Mouse (Mus musculus) midbrain, embryonic 13.5 days (tissue): Measurements from ENCODE around the gene Zfp948. TPM values are rescaled to one million over a fixed set of nuclear protein-coding genes. Genes with fewer than 3 reads are reported as not detected.

Experiments
- ATAC-seq: fragments of 200-750 bp; cut with Nextera tagmentation; 2 replicates; pipeline ENCODE4 v1.8.0; 2017; ENCODE audit warnings: mild to moderate bottlenecking, moderate TSS enrichment, moderate library complexity
- H3K27ac ChIP-seq: fragments of 300-500 bp; sonication (generic); 2 replicates; pipeline ENCODE4 v1.5.1; 2015; ENCODE audit warnings: inconsistent platforms, mild to moderate bottlenecking, moderate library complexity
- H3K27me3 ChIP-seq: fragments of 300-500 bp; sonication (generic); 2 replicates; pipeline ENCODE4 v1.6.1; 2015; ENCODE audit warnings: mild to moderate bottlenecking, inconsistent platforms
- H3K36me3 ChIP-seq: fragments of 300-500 bp; sonication (generic); 2 replicates; pipeline ENCODE4 v1.6.1; 2015; ENCODE audit warnings: mild to moderate bottlenecking, inconsistent platforms
- H3K4me1 ChIP-seq: fragments of 300-500 bp; sonication (generic); replicated peaks from 2 replicates; pipeline ENCODE4 v1.6.1; 2015; ENCODE audit warnings: inconsistent platforms
- H3K4me2 ChIP-seq: fragments of 300-500 bp; sonication (generic); replicated peaks from 2 replicates; pipeline ENCODE4 v1.6.1; 2015; ENCODE audit warnings: moderate library complexity, mild to moderate bottlenecking, inconsistent platforms
- H3K4me3 ChIP-seq: fragments of 300-500 bp; sonication (generic); replicated peaks from 2 replicates; pipeline ENCODE4 v1.5.1; 2015; ENCODE audit warnings: mild to moderate bottlenecking, inconsistent platforms
- H3K9ac ChIP-seq: fragments of 300-500 bp; sonication (generic); replicated peaks from 2 replicates; pipeline ENCODE4 v1.6.1; 2015; ENCODE audit warnings: mild to moderate bottlenecking, inconsistent platforms
- H3K9me3 ChIP-seq: fragments of 300-500 bp; sonication (generic); 2 replicates; pipeline ENCODE4 v1.6.1; 2016; ENCODE audit warnings: mild to moderate bottlenecking, inconsistent platforms
- WGBS: fragments of 180-500 bp; shearing (Covaris S2); methylation state at CpG from one replicate; pipeline ENCODE4 v1.1.7; 2015; 5-methylcytosine and 5-hydroxymethylcytosine counted together
- polyA plus RNA-seq: library from polyadenylated mRNA; unstranded; fragments of >200 nt; fragmentation: Nextera tagmentation; extraction: Ambion mirVana; gene quantifications from 2 replicates; pipeline ENCODE4 v1.2.1, GENCODE M21; 2015

Zfp948 gene
- 15.1 and 17.9 TPM in 2 replicates for polyA plus RNA-seq

GRCm38 (mm10) chr17:21566728-21567349, at the start of gene Zfp948:
TSS of gene Zfp948 (plus strand) at chr17:21567008.
- Histone ChIP-seq H3K4me3 (peak within 1 kb of the TSS; percentile 60), H3K27me3 (no peaks in the 10 kb centered on the region), H3K4me2 (peak within 1 kb of the TSS; percentile 71), H3K4me1 (peaks cover 14% of the 10 kb centered on the region), H3K36me3 (no peaks in the 10 kb centered on the region), H3K9ac (peak within 1 kb of the TSS; percentile 78), H3K27ac (peak within 1 kb of the TSS; percentile 93), H3K9me3 (no peaks in the 10 kb centered on the region)
- peak; percentile 97 for ATAC-seq
- 1% methylated on average over 29 of the region's 29 CpGs for WGBS

DNA sequence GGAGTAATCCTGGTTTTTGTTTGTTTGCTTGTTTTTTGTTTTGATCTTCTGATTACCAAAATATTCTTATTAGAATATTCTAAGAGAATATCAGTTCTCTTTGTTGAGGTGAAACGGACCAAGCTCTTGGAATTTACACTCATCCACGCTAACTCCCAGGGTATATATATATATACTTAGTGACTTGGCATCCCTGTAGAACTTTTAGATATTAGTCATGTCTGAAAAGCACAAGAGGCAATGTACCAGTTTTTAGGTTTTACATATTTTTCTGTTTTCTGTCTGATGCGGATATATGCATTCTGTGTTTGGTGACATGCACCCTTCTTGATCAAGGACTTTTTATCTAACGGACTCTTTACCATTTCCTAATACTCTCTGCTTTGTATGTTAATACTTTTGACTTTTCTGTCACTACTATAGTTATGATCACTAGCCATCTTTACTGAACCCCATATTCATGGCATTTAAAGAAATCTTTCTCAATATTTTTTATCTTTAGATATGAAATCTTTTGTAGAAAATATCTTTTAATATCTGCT, 49.6 kb upstream of the Zfp948 start:
- peak; percentile 28 for ATAC-seq
- 42% methylated on average over 4 of the region's 4 CpGs for WGBS

DNA sequence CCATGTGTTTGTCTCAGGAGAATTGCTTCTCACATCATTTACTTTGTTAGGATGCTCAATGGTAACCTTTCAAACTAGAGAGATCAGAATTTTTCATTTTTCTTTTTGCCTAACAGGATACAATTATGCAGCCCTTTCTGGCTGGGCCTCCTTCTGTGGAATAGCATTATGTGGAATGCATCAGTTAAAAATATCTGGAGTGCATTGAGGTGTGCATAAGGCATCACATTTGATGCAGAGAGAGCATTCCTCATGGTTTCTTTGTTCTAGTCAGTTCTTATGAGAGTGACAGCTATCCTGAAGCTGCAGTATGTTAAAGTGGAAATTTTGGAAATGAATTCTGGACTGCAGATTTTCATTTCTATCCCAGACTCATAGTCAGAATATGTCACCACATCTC, 40.5 kb upstream of the Zfp948 start:
- no peaks in the 10 kb centered on the region for H3K9me3 ChIP-seq
- H3K27me3 ChIP-seq = no peaks in the 10 kb centered on the region
- no peak for ATAC-seq
- H3K4me3 ChIP-seq = no peak overlapping the region
- no peak overlapping the region for H3K27ac ChIP-seq
- no peaks in the 10 kb centered on the region for H3K36me3 ChIP-seq
- H3K4me2 ChIP-seq = no peak overlapping the region
- H3K4me1 ChIP-seq = 0 out of 2 replicates have a peak, but pooled peaks cover 5% of the 10 kb centered on the region
- no peak overlapping the region for H3K9ac ChIP-seq

More for the DNA sequence above, 49.6 kb upstream of the Zfp948 start:
- H3K9me3 ChIP-seq = no peaks in the 10 kb centered on the region
- H3K27ac ChIP-seq = peak overlapping the region; percentile 81; the same call in 1 of the 2 replicates
- peak overlapping the region; percentile 56 for H3K9ac ChIP-seq
- no peaks in the 10 kb centered on the region for H3K27me3 ChIP-seq
- 0 out of 2 replicates have a peak, but pooled peaks cover 2% of the 10 kb centered on the region for H3K36me3 ChIP-seq
- H3K4me2 ChIP-seq = peak overlapping the region; percentile 79
- peaks cover 12% of the 10 kb centered on the region for H3K4me1 ChIP-seq
- H3K4me3 ChIP-seq = peak overlapping the region; percentile 60

DNA sequence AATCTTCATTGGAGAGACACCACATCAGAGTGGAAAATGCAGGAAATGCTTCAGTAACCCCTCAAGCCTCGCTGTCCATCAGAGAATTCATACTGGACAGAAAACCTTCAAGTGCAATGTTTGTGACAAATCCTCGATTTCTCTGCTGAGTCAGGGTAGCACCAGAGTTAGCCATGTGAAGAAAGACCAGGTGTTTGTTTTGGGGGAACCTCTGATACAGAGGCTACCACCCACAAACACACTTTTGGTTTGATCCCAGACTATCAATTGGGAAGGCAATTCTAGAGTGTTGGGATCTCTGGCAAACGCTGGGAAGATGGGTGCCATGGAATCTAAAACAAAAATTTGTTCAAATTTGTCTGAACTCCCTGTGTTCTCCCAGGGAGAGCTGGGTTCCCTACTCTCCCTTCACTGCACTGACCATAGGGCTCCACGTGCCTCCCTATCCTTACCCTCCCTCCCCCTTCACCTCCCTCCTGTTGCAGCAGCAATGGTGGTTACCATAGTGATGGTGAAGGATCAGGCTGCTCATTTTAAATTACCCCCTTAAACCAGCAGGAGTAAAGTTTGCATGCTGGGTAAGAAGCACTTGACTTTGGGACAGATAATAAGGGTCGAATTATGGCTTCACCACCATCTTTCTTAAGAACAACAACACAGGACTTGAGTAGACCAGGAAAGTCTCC, 36.0 kb upstream of the Zfp948 start:
- Histone ChIP-seq H3K9ac (no peak overlapping the region), H3K4me1 (peaks cover 25% of the 10 kb centered on the region), H3K4me3 (no peak overlapping the region), H3K9me3 (no peaks in the 10 kb centered on the region), H3K27me3 (no peaks in the 10 kb centered on the region), H3K36me3 (no peaks in the 10 kb centered on the region), H3K27ac (no peak overlapping the region), H3K4me2 (no peak overlapping the region)
- no peak for ATAC-seq
- WGBS = 65% methylated on average over 5 of the region's 5 CpGs

DNA sequence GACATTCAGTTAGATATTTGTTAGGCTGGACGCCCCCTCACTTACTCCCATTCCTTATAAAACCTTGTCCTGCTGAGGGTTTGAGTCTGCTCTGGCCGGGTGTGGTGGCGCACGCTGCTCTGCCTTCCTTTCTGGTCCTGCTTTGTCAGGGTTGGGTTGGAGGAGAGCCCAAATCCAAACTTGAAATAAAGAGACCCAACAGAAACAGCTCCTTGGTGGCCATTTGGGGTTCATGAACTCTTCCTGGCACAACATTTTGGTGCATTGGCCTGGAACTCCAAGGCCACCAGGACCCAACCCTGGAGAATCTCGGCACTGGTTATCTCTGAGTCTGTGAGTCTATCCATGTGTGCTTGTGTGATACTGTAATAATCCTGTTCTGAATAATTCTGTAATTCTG, 35.2 kb upstream of the Zfp948 start:
- ATAC-seq = peak; percentile 1; the same call in 1 of the 2 replicates
- Histone ChIP-seq H3K36me3 (no peaks in the 10 kb centered on the region), H3K9me3 (no peaks in the 10 kb centered on the region), H3K27me3 (no peaks in the 10 kb centered on the region), H3K27ac (peak overlapping the region; percentile 91), H3K9ac (peak overlapping the region; percentile 92), H3K4me1 (peaks cover 26% of the 10 kb centered on the region), H3K4me3 (peak overlapping the region; percentile 86), H3K4me2 (peak overlapping the region; percentile 69)
- 77% methylated on average over 5 of the region's 5 CpGs for WGBS

DNA sequence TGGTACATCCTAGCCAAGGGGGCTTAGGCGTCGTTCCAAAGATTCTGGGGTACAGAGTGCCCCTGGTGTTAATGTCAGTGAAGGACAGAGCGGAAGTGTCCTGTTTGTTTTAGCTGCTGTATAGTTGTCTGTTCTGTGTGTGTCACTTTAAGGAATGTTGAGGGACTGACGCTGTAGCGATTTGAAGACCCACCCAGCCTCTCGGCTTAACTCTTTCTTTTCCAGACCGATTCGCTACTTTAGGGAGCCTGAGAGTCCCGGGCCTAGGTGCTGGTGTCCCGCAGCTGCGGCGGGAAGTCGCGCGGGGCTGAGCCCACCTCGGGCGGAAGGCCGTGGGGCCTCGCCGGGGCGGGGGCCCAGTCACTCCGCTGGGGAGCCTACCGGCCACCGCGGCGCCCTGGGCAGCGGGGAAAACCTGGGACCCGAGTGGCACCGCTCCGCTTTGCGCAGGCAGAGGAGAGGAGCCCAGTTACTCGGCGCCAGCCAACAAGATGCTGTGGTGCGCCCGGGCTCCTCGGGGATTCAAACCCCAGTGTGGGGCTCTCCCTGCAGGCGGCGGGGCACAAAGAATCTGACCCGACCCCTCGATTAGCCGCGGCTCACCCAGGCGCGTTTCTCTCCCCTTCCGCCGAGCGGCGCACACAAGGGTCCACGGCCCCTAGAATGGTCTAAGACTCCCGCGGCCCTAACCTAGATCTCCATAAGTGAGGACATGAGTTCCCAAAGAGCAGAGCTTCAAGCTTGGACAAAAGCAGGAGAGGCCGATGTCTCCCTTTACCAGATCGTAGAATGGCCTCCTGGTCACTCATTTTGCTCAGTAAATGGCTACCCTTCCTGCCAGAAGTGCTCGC, 34.5 kb upstream of the Zfp948 start:
- H3K9ac ChIP-seq = peak overlapping the region; percentile 92
- peak overlapping the region; percentile 69 for H3K4me2 ChIP-seq
- peak overlapping the region; percentile 91 for H3K27ac ChIP-seq
- no peaks in the 10 kb centered on the region for H3K27me3 ChIP-seq
- peaks cover 26% of the 10 kb centered on the region for H3K4me1 ChIP-seq
- under 1% methylated on average over 54 of the region's 54 CpGs for WGBS
- peak overlapping the region; percentile 86 for H3K4me3 ChIP-seq
- H3K9me3 ChIP-seq = no peaks in the 10 kb centered on the region
- H3K36me3 ChIP-seq = no peaks in the 10 kb centered on the region
- ATAC-seq = peak; percentile 90

DNA sequence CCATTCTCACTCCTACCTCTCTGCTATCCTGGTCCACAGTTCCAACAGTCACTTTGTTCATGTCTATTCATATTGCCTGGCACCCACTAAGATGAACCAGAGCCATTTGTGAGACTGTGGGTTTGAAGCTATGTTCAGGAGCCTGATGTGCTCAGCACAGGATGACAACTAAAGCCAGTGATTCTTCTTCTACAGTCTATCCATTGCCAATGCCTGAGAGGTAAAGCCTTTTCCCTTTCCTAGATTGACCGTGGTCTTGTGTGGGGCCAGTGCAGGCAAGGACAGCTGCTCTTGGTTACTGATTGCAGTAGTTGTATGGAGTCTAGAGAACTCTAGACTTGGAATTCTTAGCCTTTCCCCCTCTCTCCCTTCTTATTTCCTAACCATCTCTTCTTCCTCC, 32.8 kb upstream of the Zfp948 start:
- H3K9ac ChIP-seq = no peak overlapping the region
- H3K4me3 ChIP-seq = no peak overlapping the region
- 96% methylated on average over 1 of the region's 1 CpGs for WGBS
- no peaks in the 10 kb centered on the region for H3K9me3 ChIP-seq
- no peaks in the 10 kb centered on the region for H3K27me3 ChIP-seq
- H3K36me3 ChIP-seq = no peaks in the 10 kb centered on the region
- no peak overlapping the region for H3K4me2 ChIP-seq
- H3K4me1 ChIP-seq = peaks cover 26% of the 10 kb centered on the region
- H3K27ac ChIP-seq = no peak overlapping the region
- ATAC-seq = no peak

- Histone ChIP-seq H3K27ac (no peak overlapping the region), H3K4me2 (no peak overlapping the region), H3K4me1 (peaks cover 26% of the 10 kb centered on the region), H3K9ac (no peak overlapping the region), H3K4me3 (no peak overlapping the region), H3K36me3 (no peaks in the 10 kb centered on the region), H3K27me3 (no peaks in the 10 kb centered on the region), H3K9me3 (no peaks in the 10 kb centered on the region)
- WGBS = 20% methylated on average over 4 of the region's 4 CpGs
- peak; percentile 26 for ATAC-seq
Measured at GRCm38 (mm10) chr17:21534460-21535095, 32.2 kb upstream of the Zfp948 start.

GRCm38 (mm10) chr17:21535096-21536001, 31.5 kb upstream of the Zfp948 start, which contains the start of gene Zfp52:
TSS of gene Zfp52 (plus strand) at chr17:21535539.
- H3K27me3 ChIP-seq = no peaks in the 10 kb centered on the region
- H3K9me3 ChIP-seq = no peaks in the 10 kb centered on the region
- H3K27ac ChIP-seq = no peak within 1 kb of the TSS
- peak; percentile 51 for ATAC-seq
- H3K9ac ChIP-seq = peak within 1 kb of the TSS; percentile 53
- H3K36me3 ChIP-seq = no peaks in the 10 kb centered on the region
- H3K4me1 ChIP-seq = peaks cover 26% of the 10 kb centered on the region
- peak within 1 kb of the TSS; percentile 39 for H3K4me3 ChIP-seq
- H3K4me2 ChIP-seq = peak within 1 kb of the TSS; percentile 57
- 4% methylated on average over 21 of the region's 21 CpGs for WGBS

- Histone ChIP-seq H3K27me3 (no peaks in the 10 kb centered on the region), H3K4me2 (peak overlapping the region; percentile 57), H3K36me3 (no peaks in the 10 kb centered on the region), H3K4me3 (peak overlapping the region; percentile 39), H3K27ac (no peak overlapping the region), H3K9me3 (no peaks in the 10 kb centered on the region), H3K9ac (no peak overlapping the region; the same call in 1 of the 2 replicates), H3K4me1 (peaks cover 23% of the 10 kb centered on the region)
- 44% methylated on average over 7 of the region's 7 CpGs for WGBS
- ATAC-seq = no peak
Measured at GRCm38 (mm10) chr17:21536096-21536495, 30.7 kb upstream of the Zfp948 start.
